Mouse (Mus musculus) CD4-positive helper T cell, adult 2 months (primary cell): ENCODE results near the gene Aicda.
"Not testable (repeated sequence)": the region's sequence is repeated elsewhere in the genome, so short reads cannot be mapped to it uniquely, and the experiment has no call there.

Experiments used
- DNase-seq: peaks from one replicate; pipeline ENCODE4 v3.0.0-alpha.2; 2012; ENCODE audit warnings: low read depth, missing footprints, low spot score

Aicda gene

DNA sequence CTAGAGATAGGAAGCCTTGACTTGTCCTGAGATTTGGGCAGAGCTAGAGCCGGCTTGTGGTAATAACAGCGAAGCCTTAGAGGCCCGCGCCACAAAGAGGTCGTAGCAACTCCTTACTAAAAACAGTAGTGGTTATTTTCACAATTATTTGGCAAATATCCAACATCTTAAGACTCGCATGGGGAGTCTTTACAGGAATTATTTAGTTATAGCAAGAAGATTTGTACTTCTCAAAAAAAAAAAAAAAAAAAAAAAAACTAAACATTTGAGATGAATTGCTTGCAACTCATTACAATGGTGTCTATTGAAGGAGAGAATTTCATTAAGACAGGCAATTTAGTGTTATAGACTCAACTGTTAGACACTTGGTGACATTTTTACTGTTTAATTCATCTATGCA lies 501 bp downstream of the Aicda start:
- no peak for DNase-seq

DNA sequence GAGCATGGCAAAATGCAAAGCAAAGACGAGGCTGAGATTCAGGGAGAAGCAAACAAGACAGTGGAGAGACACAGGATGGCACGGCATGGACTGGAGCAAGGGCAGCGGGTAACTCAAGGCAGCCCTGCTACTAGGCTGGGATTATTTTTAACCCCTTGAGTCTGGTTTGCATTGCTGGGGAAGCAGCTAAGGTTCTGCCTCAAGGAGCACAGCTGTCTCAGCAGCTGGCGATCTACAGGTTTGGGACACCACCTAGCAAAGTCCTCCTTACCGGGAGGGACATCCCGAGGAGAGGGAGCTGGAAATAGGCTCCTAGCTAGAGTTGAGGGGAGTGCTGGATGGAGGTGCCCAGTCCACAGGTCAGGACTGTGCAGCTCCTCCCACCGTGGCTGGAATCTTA lies 1.7 kb downstream of the Aicda start:
- DNase-seq, result no peak

DNA sequence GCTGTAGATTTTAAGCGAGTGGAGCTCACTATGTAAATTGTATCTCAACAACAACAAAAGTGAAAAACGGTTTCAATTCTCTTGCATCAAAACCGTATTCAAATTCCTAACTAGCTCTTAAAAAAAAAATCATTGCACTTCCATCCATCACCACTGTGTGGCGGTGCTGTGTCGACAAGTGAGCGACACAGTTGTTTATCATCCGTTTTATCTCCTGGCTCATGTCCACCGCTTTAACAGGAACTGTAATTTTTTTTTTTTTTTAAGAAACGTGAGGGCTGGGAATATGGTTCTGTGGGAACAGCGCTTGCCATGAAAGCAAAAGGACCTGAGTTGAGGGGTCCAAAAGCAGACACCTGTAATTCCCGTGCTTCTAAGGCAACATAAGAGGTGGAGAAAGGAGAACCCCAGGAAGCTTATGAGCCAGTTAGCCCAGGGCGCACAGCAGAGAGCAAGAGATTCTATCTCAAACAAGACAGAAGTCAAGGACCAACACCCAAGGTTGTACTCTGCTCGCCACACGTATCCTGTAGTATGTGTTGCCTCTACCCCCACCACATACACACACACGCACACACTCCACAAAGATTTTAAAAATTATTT lies 3.5 kb downstream of the Aicda start:
- peak; percentile 79 for DNase-seq

DNA sequence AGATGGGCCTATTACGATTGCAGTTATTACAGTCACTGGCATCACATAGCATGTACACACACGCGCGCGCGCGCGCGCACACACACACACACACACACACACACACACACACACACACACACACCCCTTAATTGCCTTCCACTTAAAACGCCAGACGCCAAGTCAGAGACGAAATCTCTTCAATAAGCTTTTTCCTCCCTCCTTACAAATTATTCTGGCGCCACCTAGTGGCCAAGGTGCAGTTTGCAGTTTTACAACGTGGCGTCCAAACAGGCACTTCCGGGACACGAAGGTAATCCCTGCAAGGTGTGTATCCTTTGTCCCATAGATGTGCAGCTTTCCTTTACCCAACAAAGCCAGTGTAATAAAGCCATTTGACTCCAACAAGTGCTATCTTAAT lies 6.8 kb downstream of the Aicda start:
- peak; percentile 84 for DNase-seq

DNA sequence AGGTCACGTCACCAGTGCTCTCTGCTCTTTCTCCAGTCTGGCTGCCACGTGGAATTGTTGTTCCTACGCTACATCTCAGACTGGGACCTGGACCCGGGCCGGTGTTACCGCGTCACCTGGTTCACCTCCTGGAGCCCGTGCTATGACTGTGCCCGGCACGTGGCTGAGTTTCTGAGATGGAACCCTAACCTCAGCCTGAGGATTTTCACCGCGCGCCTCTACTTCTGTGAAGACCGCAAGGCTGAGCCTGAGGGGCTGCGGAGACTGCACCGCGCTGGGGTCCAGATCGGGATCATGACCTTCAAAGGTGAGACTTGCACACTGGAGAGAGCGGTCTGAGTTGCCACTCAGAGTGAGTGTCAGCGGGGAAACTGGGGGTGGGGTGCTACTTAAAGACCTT lies 7.4 kb downstream of the Aicda start:
- DNase-seq, result no peak

DNA sequence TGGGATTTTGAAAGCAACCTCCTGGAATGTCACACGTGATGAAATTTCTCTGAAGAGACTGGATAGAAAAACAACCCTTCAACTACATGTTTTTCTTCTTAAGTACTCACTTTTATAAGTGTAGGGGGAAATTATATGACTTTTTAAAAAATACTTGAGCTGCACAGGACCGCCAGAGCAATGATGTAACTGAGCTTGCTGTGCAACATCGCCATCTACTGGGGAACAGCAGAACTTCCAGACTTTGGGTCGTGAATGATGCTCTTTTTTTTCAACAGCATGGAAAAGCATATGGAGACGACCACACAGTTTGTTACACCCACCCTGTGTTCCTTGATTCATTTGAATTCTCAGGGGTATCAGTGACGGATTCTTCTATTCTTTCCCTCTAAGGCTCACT lies 8.9 kb downstream of the Aicda start:
- peak; percentile 65 for DNase-seq

DNA sequence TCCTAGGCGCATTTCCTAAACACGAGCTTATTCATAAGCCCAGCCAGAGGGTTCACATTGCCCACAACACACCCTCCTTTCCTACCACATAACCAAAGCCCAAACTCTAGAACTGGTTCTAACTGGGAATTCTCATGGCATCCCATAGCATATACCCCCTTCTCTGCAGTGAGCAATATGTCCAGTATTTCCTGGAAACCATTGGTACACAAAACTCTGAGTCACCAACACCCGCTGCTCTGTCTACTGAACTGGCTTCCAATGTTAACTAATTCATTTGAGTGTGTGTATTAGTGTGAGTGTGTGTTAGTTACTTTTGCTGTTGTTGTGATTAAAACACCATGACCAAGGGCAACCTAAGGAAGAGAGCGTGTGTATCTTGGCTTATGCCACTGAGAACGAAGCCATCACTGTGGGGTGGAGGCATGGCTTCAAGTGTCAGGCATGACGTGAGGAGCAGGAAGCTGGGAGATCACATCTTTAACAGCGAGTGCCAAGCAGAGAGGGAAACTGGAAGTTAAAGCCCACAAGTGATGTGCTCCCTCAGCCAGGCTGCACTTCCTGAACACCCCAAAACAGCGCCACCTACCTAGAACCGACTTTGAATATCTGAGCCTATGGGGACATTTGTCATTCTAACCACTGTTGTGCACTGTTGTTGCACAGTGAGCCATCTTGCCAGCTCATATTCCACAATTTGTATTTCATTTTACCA lies 11.6 kb downstream of the Aicda start:
- no peak for DNase-seq

GRCm38 (mm10) chr6:122569113-122569512 lies 15.5 kb downstream of the Aicda start:
- no peak for DNase-seq

DNA sequence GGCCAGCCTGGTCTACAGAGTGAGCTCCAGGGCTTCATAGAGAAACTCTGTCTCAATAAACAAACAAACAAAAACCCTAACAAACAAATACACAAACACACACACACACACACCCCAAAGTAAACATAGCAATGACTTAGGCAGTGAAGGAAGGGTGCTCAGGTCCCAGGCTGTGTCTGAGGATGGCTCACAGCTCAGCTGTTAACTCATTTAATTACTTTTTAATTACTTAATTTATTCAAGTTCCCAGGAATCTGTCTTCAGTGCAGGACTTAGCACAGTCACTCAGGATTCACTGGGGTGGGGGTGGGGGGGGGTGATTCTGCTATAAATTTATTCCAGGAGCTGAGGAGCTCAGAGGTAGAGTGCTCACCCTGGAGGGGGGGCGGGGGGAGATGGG lies 16.2 kb downstream of the Aicda start:
- no peak for DNase-seq

DNA sequence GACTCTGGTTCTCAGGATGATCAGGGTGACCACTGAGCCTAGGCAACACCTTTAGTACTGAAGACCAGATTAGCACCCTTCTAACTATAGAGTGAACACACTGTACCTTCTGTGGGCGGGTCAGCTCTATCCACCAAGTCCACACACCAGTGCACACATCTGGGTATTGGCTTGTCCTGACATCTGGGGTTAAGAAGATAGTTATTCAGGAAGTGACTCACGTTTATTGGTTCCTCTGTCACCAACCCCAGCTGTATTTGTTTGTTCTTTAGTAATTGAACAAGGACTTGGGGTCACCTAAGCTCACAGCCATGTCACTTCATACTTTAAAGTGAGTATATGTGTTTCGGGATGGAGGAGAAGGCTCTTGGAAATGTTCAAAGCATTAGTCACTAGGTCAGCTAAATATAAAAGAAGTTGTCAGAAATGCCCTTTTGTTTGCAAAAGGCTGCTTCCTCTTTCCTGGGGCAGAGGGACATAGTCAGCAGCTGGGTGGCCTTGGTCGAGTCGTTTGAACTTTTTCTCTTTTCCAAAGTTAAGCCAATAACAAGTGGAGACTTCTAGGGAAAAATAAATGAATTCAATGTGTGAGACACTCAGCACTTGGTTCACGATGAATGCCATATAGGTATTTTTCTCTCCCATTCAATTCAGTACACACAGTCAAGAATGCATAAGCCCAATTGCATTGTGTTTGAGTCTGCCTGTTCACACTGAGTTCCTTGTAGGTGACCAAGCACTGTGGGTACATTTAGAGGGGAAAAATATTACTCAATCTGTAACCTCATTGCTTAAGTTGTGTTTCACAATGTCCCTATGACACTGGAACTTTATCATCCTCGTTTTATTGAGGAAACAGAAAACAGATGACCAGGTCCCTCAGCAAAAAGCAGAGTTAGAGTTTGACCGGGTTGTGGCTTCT lies 17.4 kb downstream of the Aicda start:
- DNase-seq, result no peak

- DNase-seq, result no peak
Measured at GRCm38 (mm10) chr6:122571617-122571959, 18.0 kb downstream of the Aicda start.

DNA sequence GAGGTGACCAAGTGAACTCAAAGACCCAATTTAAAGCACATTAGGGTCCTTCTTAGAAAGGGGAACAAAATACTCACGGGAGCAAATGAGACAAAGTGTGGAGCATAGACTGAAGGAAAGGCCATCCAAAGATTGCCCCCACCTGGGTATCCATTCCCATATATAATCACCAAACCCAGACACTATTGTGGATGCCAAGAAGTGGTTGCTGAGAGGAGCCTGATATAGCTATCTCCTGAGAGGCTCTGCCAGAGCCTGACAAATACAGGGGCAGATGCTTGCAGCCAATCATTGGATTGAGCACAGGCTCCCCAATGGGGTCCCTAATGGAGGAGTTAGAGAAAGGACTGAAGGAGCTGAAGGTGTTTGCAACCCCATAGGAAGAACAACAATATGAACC lies 21.4 kb downstream of the Aicda start:
- not testable (repeated sequence) for DNase-seq

- no peak for DNase-seq
Measured at GRCm38 (mm10) chr6:122577030-122577429, 23.4 kb downstream of the Aicda start.

- DNase-seq, result no peak
Measured at GRCm38 (mm10) chr6:122579086-122579485, 25.5 kb downstream of the Aicda start.

GRCm38 (mm10) chr6:122591027-122591758 lies 37.6 kb downstream of the Aicda start:
- no peak for DNase-seq

DNA sequence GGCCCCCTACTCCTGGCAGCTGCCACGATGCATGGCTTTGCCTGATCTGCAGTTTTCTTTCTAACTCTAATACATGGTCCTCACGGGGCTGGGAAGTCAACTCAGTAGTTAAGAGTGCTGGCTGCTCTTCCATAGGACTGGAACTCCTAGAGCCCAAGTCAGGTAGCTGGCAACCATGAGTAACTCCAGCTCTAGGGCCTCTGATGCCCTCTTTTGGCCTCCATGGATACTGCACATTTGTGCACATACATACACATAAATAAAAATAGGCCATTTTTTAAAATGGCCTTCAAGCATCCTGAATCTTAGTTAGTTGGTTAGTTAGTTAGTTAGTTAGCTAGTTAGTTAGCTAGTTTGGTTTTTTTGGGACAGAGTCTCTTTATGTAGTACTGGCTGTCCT lies 39.3 kb downstream of the Aicda start:
- DNase-seq, result no peak

- no peak for DNase-seq
Measured at GRCm38 (mm10) chr6:122595637-122596036, 42.0 kb downstream of the Aicda start.

DNA sequence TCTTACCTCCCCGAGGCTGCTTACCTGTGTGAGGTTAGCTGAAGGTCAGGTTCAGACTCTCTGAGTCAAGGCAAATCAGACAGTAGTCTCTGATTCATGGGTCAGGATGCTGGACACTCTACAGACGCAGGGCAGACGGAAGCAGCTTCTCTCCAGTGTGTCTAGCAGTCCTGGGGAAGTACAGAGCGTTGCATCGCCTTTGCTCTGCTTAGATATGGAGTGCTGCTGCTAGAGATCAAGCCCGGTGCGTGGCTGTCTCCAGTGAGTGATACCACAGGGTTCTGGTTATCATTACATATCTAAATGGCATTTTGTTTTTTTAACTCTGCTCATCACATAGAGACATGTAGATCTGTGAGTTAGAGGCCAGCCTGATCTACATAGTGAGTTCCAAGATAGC lies 43.0 kb downstream of the Aicda start:
- DNase-seq, result no peak

GRCm38 (mm10) chr6:122598014-122598413 lies 44.4 kb downstream of the Aicda start:
- DNase-seq, result no peak

GRCm38 (mm10) chr6:122598436-122598835 lies 44.8 kb downstream of the Aicda start:
- DNase-seq, result no peak

DNA sequence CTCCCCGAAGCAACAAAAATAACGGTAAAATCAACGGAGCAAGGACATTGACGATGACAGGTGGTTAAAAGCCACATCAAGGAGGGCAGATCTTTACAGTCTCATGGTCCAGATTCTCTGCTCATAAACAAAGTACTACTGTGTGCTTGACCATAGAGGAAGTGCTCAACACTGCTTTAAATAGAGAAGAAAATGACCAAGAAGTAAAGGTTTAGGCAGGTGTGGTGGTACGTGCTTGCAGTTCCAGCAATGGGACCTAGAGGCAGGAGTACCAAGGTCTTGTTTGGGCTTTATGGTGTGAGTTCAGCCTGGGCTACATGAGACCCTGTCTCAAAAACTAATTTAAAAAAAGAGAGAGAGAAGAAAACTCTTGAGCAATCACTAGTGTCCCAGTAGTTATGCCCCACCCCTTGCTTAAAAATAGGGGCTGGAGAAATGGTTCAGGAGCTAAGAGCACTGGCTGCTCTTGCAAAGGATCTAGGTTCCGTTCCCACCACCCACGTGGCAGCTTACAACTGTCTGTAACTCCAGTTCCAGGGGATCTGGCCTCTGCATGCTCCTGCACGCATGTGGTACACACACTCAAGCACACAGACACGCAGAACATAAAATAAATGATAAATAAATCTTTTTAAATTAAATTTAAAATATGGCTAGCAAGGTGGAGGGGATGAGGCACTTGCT lies 45.6 kb downstream of the Aicda start:
- DNase-seq, result no peak
